Mouse (Mus musculus): ENCODE results near the gene Diablo. TPM values are rescaled to one million over a fixed set of nuclear protein-coding genes. Genes with fewer than 3 reads are reported as not detected.

The Diablo gene
- polyA plus RNA-seq (2015; fragmentation: Nextera tagmentation; extraction: Ambion mirVana) = 34.1 and 35.2 TPM in 2 replicates

GRCm38 (mm10) chr5:123523692-123524392 is at the start of gene Diablo:
Gene Diablo (minus strand): TSS chr5:123524176.
- ATAC-seq = peak; percentile 98
- Histone ChIP-seq H3K9ac (replicated peaks) (peak within 1 kb of the TSS; percentile 80), H3K9me3 (ENCODE audit: low read length) (no peaks in the 10 kb centered on the region), H3K4me1 (ENCODE audit: insufficient read depth) (peaks cover 14% of the 10 kb centered on the region), H3K27ac (ENCODE audit: low read depth) (peak within 1 kb of the TSS; percentile 62), H3K4me2 (ENCODE audit: low read depth, low read length) (peak within 1 kb of the TSS; percentile 97), H3K36me3 (replicated peaks; ENCODE audit: insufficient read depth, low read length) (peaks cover 11% of the 10 kb centered on the region), H3K27me3 (ENCODE audit: insufficient read depth, low read length) (no peaks in the 10 kb centered on the region), H3K4me3 (ENCODE audit: low read depth, low read length) (peak within 1 kb of the TSS; percentile 83)
- DNase-seq = peak; percentile 100
- TF ChIP-seq CTCF (IDR thresholded peaks at IDR 0.05; ENCODE audit: low read depth) = no peak
- TF ChIP-seq EP300 (IDR thresholded peaks at IDR 0.05; ENCODE audit: low read depth) = no peak
- under 1% methylated on average over 74 of the region's 82 CpGs for WGBS (ENCODE audit: insufficient replicate concordance)

- Histone ChIP-seq H3K27ac (ENCODE audit: low read depth) (no peak overlapping the region), H3K4me1 (ENCODE audit: insufficient read depth) (peaks cover 16% of the 10 kb centered on the region), H3K4me3 (ENCODE audit: low read depth, low read length) (peak overlapping the region; percentile 98), H3K36me3 (replicated peaks; ENCODE audit: insufficient read depth, low read length) (peaks cover 22% of the 10 kb centered on the region), H3K9me3 (ENCODE audit: low read length) (no peaks in the 10 kb centered on the region), H3K27me3 (ENCODE audit: insufficient read depth, low read length) (no peaks in the 10 kb centered on the region), H3K9ac (replicated peaks) (no peak overlapping the region), H3K4me2 (ENCODE audit: low read depth, low read length) (peak overlapping the region; percentile 52)
- 51% methylated on average over 8 of the region's 8 CpGs for WGBS (ENCODE audit: insufficient replicate concordance)
- TF ChIP-seq EP300 (IDR thresholded peaks at IDR 0.05; ENCODE audit: low read depth) (no peak), CTCF (IDR thresholded peaks at IDR 0.05; ENCODE audit: low read depth) (no peak)
- DNase-seq (no peak), ATAC-seq (peak; percentile 16)
Observed at GRCm38 (mm10) chr5:123573362-123573761, 49.4 kb upstream of the Diablo start.

- TF ChIP-seq CTCF (IDR thresholded peaks at IDR 0.05; ENCODE audit: low read depth) (0 out of 2 replicates have a peak, but pooled peaks have one; percentile 4), EP300 (IDR thresholded peaks at IDR 0.05; ENCODE audit: low read depth) (no peak)
- H3K36me3 ChIP-seq (replicated peaks; ENCODE audit: insufficient read depth, low read length) = peaks cover 18% of the 10 kb centered on the region
- peak; percentile 94 for ATAC-seq
Observed at GRCm38 (mm10) chr5:123572357-123573186, 48.6 kb upstream of the Diablo start, which contains the start of gene Vps33a. Gene Vps33a (minus strand): TSS chr5:123573038.

GRCm38 (mm10) chr5:123561128-123561527 is 37.2 kb upstream of the Diablo start:
- 0 out of 2 replicates have a peak, but pooled peaks cover 4% of the 10 kb centered on the region for H3K4me1 ChIP-seq (ENCODE audit: insufficient read depth)
- TF ChIP-seq EP300 (IDR thresholded peaks at IDR 0.05; ENCODE audit: low read depth) = no peak
- TF ChIP-seq CTCF (IDR thresholded peaks at IDR 0.05; ENCODE audit: low read depth) = no peak
- H3K27me3 ChIP-seq (ENCODE audit: insufficient read depth, low read length) = no peaks in the 10 kb centered on the region
- no peak overlapping the region for H3K4me3 ChIP-seq (ENCODE audit: low read depth, low read length)
- WGBS (ENCODE audit: insufficient replicate concordance) = 89% methylated on average over 11 of the region's 11 CpGs
- ATAC-seq (no peak), DNase-seq (no peak)
- no peak overlapping the region for H3K27ac ChIP-seq (ENCODE audit: low read depth)
- H3K4me2 ChIP-seq (ENCODE audit: low read depth, low read length) = no peak overlapping the region
- H3K9ac ChIP-seq (replicated peaks) = no peak overlapping the region
- peaks cover 58% of the 10 kb centered on the region for H3K36me3 ChIP-seq (replicated peaks; ENCODE audit: insufficient read depth, low read length)
- no peaks in the 10 kb centered on the region for H3K9me3 ChIP-seq (ENCODE audit: low read length)

More at GRCm38 (mm10) chr5:123572357-123573186, 48.6 kb upstream of the Diablo start, which contains the start of gene Vps33a:
- H3K27ac ChIP-seq (ENCODE audit: low read depth) = peak within 1 kb of the TSS; percentile 87
- H3K9me3 ChIP-seq (ENCODE audit: low read length) = no peaks in the 10 kb centered on the region
- peak within 1 kb of the TSS; percentile 96 for H3K9ac ChIP-seq (replicated peaks)
- DNase-seq = peak; percentile 99
- WGBS (ENCODE audit: insufficient replicate concordance) = under 1% methylated on average over 42 of the region's 54 CpGs
- peaks cover 16% of the 10 kb centered on the region for H3K4me1 ChIP-seq (ENCODE audit: insufficient read depth)
- no peaks in the 10 kb centered on the region for H3K27me3 ChIP-seq (ENCODE audit: insufficient read depth, low read length)
- H3K4me3 ChIP-seq (ENCODE audit: low read depth, low read length) = peak within 1 kb of the TSS; percentile 98
- peak within 1 kb of the TSS; percentile 93 for H3K4me2 ChIP-seq (ENCODE audit: low read depth, low read length)

- H3K36me3 ChIP-seq (replicated peaks; ENCODE audit: insufficient read depth, low read length) = peaks cover 47% of the 10 kb centered on the region
- WGBS (ENCODE audit: insufficient replicate concordance) = 89% methylated on average over 8 of the region's 8 CpGs
- H3K27ac ChIP-seq (ENCODE audit: low read depth) = no peak overlapping the region
Observed at GRCm38 (mm10) chr5:123559588-123559987, 35.6 kb upstream of the Diablo start.

GRCm38 (mm10) chr5:123556451-123556850 is 32.5 kb upstream of the Diablo start:
- Histone ChIP-seq H3K36me3 (replicated peaks; ENCODE audit: insufficient read depth, low read length) (peaks cover 31% of the 10 kb centered on the region), H3K4me1 (ENCODE audit: insufficient read depth) (no peaks in the 10 kb centered on the region), H3K4me3 (ENCODE audit: low read depth, low read length) (no peak overlapping the region), H3K27ac (ENCODE audit: low read depth) (no peak overlapping the region), H3K27me3 (ENCODE audit: insufficient read depth, low read length) (no peaks in the 10 kb centered on the region), H3K9me3 (ENCODE audit: low read length) (no peaks in the 10 kb centered on the region), H3K9ac (replicated peaks) (no peak overlapping the region), H3K4me2 (ENCODE audit: low read depth, low read length) (no peak overlapping the region)
- 74% methylated on average over 2 of the region's 2 CpGs for WGBS (ENCODE audit: insufficient replicate concordance)
- TF ChIP-seq EP300 (IDR thresholded peaks at IDR 0.05; ENCODE audit: low read depth) (no peak), CTCF (IDR thresholded peaks at IDR 0.05; ENCODE audit: low read depth) (no peak)
- ATAC-seq (no peak), DNase-seq (peak; percentile 30)

More at GRCm38 (mm10) chr5:123559588-123559987, 35.6 kb upstream of the Diablo start:
- no peaks in the 10 kb centered on the region for H3K27me3 ChIP-seq (ENCODE audit: insufficient read depth, low read length)
- DNase-seq (no peak), ATAC-seq (no peak)
- no peak overlapping the region for H3K4me3 ChIP-seq (ENCODE audit: low read depth, low read length)
- H3K4me2 ChIP-seq (ENCODE audit: low read depth, low read length) = no peak overlapping the region
- TF ChIP-seq EP300 (IDR thresholded peaks at IDR 0.05; ENCODE audit: low read depth) (no peak), CTCF (IDR thresholded peaks at IDR 0.05; ENCODE audit: low read depth) (no peak)
- H3K9me3 ChIP-seq (ENCODE audit: low read length) = no peaks in the 10 kb centered on the region
- no peak overlapping the region for H3K9ac ChIP-seq (replicated peaks)
- H3K4me1 ChIP-seq (ENCODE audit: insufficient read depth) = 0 out of 2 replicates have a peak, but pooled peaks cover 4% of the 10 kb centered on the region
